Mouse (Mus musculus): ENCODE results near the gene Gm17622. TPM values are rescaled to one million over a fixed set of nuclear protein-coding genes. Genes with fewer than 3 reads are reported as not detected.

Gene Gm17622
- polyA plus RNA-seq (2015; fragmentation: Nextera tagmentation; extraction: Ambion mirVana): not detected in 2 replicates

- WGBS: 96% methylated on average over 3 of the region's 3 CpGs
- Histone ChIP-seq H3K27me3 (replicated peaks) (no peaks in the 10 kb centered on the region), H3K4me3 (replicated peaks) (no peak within 1 kb of the TSS), H3K36me3 (peaks cover 14% of the 10 kb centered on the region), H3K9me3 (replicated peaks) (no peaks in the 10 kb centered on the region), H3K4me2 (no peak within 1 kb of the TSS), H3K27ac (replicated peaks) (no peak within 1 kb of the TSS), H3K9ac (replicated peaks) (no peak within 1 kb of the TSS), H3K4me1 (no peaks in the 10 kb centered on the region)
- ATAC-seq (ENCODE audit: low FRiP score): no peak
These were observed at the start of gene Gm17622 for GRCm38 (mm10) chr13:96490433-96490832. TSS of gene Gm17622 (plus strand) at chr13:96490733.

- H3K27ac ChIP-seq (replicated peaks): no peak overlapping the region
- no peak for ATAC-seq (ENCODE audit: low FRiP score)
- no peaks in the 10 kb centered on the region for H3K4me1 ChIP-seq
- no peak overlapping the region for H3K9ac ChIP-seq (replicated peaks)
- no peaks in the 10 kb centered on the region for H3K36me3 ChIP-seq
- H3K4me3 ChIP-seq (replicated peaks): no peak overlapping the region
- 88% methylated on average over 11 of the region's 11 CpGs for WGBS
- no peaks in the 10 kb centered on the region for H3K27me3 ChIP-seq (replicated peaks)
- H3K4me2 ChIP-seq: no peak overlapping the region
- no peaks in the 10 kb centered on the region for H3K9me3 ChIP-seq (replicated peaks)
These were observed 40.2 kb upstream of the Gm17622 start for GRCm38 (mm10) chr13:96450205-96450856.

GRCm38 (mm10) chr13:96450869-96451268, 39.7 kb upstream of the Gm17622 start:
- H3K27ac ChIP-seq (replicated peaks): no peak overlapping the region
- no peaks in the 10 kb centered on the region for H3K27me3 ChIP-seq (replicated peaks)
- no peaks in the 10 kb centered on the region for H3K9me3 ChIP-seq (replicated peaks)
- 89% methylated on average over 7 of the region's 7 CpGs for WGBS
- no peaks in the 10 kb centered on the region for H3K4me1 ChIP-seq
- ATAC-seq (ENCODE audit: low FRiP score): no peak
- H3K9ac ChIP-seq (replicated peaks): no peak overlapping the region
- H3K36me3 ChIP-seq: no peaks in the 10 kb centered on the region
- no peak overlapping the region for H3K4me3 ChIP-seq (replicated peaks)
- no peak overlapping the region for H3K4me2 ChIP-seq

GRCm38 (mm10) chr13:96451386-96452140, 39.0 kb upstream of the Gm17622 start:
- no peaks in the 10 kb centered on the region for H3K4me1 ChIP-seq
- no peaks in the 10 kb centered on the region for H3K36me3 ChIP-seq
- WGBS: 91% methylated on average over 11 of the region's 11 CpGs
- no peak overlapping the region for H3K4me3 ChIP-seq (replicated peaks)
- no peak overlapping the region for H3K27ac ChIP-seq (replicated peaks)
- no peak overlapping the region for H3K4me2 ChIP-seq
- H3K9me3 ChIP-seq (replicated peaks): no peaks in the 10 kb centered on the region
- H3K9ac ChIP-seq (replicated peaks): no peak overlapping the region
- H3K27me3 ChIP-seq (replicated peaks): no peaks in the 10 kb centered on the region
- no peak for ATAC-seq (ENCODE audit: low FRiP score)

- H3K27me3 ChIP-seq (replicated peaks): no peaks in the 10 kb centered on the region
- H3K27ac ChIP-seq (replicated peaks): no peak overlapping the region
- ATAC-seq (ENCODE audit: low FRiP score): no peak
- no peak overlapping the region for H3K9ac ChIP-seq (replicated peaks)
- no peaks in the 10 kb centered on the region for H3K36me3 ChIP-seq
- no peak overlapping the region for H3K4me2 ChIP-seq
- 93% methylated on average over 3 of the region's 3 CpGs for WGBS
- H3K4me1 ChIP-seq: no peaks in the 10 kb centered on the region
- no peak overlapping the region for H3K4me3 ChIP-seq (replicated peaks)
- H3K9me3 ChIP-seq (replicated peaks): no peaks in the 10 kb centered on the region
These were observed 37.9 kb upstream of the Gm17622 start for GRCm38 (mm10) chr13:96452621-96453020.

GRCm38 (mm10) chr13:96454288-96454687, 36.2 kb upstream of the Gm17622 start:
- H3K27me3 ChIP-seq (replicated peaks): no peaks in the 10 kb centered on the region
- no peak overlapping the region for H3K9ac ChIP-seq (replicated peaks)
- no peak overlapping the region for H3K27ac ChIP-seq (replicated peaks)
- ATAC-seq (ENCODE audit: low FRiP score): no peak
- H3K4me1 ChIP-seq: no peaks in the 10 kb centered on the region
- H3K4me3 ChIP-seq (replicated peaks): no peak overlapping the region
- 86% methylated on average over 3 of the region's 3 CpGs for WGBS
- H3K9me3 ChIP-seq (replicated peaks): no peaks in the 10 kb centered on the region
- no peak overlapping the region for H3K4me2 ChIP-seq
- no peaks in the 10 kb centered on the region for H3K36me3 ChIP-seq

- Histone ChIP-seq H3K27ac (replicated peaks) (no peak overlapping the region), H3K9me3 (replicated peaks) (no peaks in the 10 kb centered on the region), H3K4me1 (no peaks in the 10 kb centered on the region), H3K9ac (replicated peaks) (no peak overlapping the region), H3K4me2 (no peak overlapping the region), H3K4me3 (replicated peaks) (no peak overlapping the region), H3K36me3 (no peaks in the 10 kb centered on the region), H3K27me3 (replicated peaks) (no peaks in the 10 kb centered on the region)
- 92% methylated on average over 5 of the region's 5 CpGs for WGBS
- ATAC-seq (ENCODE audit: low FRiP score): no peak
These were observed 33.0 kb upstream of the Gm17622 start for GRCm38 (mm10) chr13:96457566-96457965.

GRCm38 (mm10) chr13:96458018-96458417, 32.5 kb upstream of the Gm17622 start:
- no peak for ATAC-seq (ENCODE audit: low FRiP score)
- Histone ChIP-seq H3K9ac (replicated peaks) (no peak overlapping the region), H3K36me3 (no peaks in the 10 kb centered on the region), H3K27me3 (replicated peaks) (no peaks in the 10 kb centered on the region), H3K4me3 (replicated peaks) (no peak overlapping the region), H3K27ac (replicated peaks) (no peak overlapping the region), H3K4me1 (no peaks in the 10 kb centered on the region), H3K4me2 (no peak overlapping the region), H3K9me3 (replicated peaks) (no peaks in the 10 kb centered on the region)
- 81% methylated on average over 5 of the region's 5 CpGs for WGBS

- no peak for ATAC-seq (ENCODE audit: low FRiP score)
- H3K27me3 ChIP-seq (replicated peaks): no peaks in the 10 kb centered on the region
- whole genome bisulfite sequencing: 83% methylated on average over 4 of the region's 4 CpGs
- no peak overlapping the region for H3K4me2 ChIP-seq
- no peaks in the 10 kb centered on the region for H3K4me1 ChIP-seq
- H3K9ac ChIP-seq (replicated peaks): no peak overlapping the region
- no peak overlapping the region for H3K4me3 ChIP-seq (replicated peaks)
- H3K9me3 ChIP-seq (replicated peaks): no peaks in the 10 kb centered on the region
- no peak overlapping the region for H3K27ac ChIP-seq (replicated peaks)
- H3K36me3 ChIP-seq: no peaks in the 10 kb centered on the region
These were observed 31.9 kb upstream of the Gm17622 start for GRCm38 (mm10) chr13:96458606-96459005.

- Histone ChIP-seq H3K4me2 (no peak overlapping the region), H3K4me3 (replicated peaks) (no peak overlapping the region), H3K9ac (replicated peaks) (no peak overlapping the region), H3K9me3 (replicated peaks) (no peaks in the 10 kb centered on the region), H3K36me3 (no peaks in the 10 kb centered on the region), H3K27ac (replicated peaks) (no peak overlapping the region), H3K4me1 (no peaks in the 10 kb centered on the region), H3K27me3 (replicated peaks) (no peaks in the 10 kb centered on the region)
- WGBS: 67% methylated on average over 1 of the region's 1 CpGs
- no peak for ATAC-seq (ENCODE audit: low FRiP score)
These were observed 27.9 kb upstream of the Gm17622 start for GRCm38 (mm10) chr13:96462644-96463043.

GRCm38 (mm10) chr13:96465315-96465714, 25.2 kb upstream of the Gm17622 start:
- Histone ChIP-seq H3K4me2 (no peak overlapping the region), H3K4me1 (no peaks in the 10 kb centered on the region), H3K27me3 (replicated peaks) (no peaks in the 10 kb centered on the region), H3K4me3 (replicated peaks) (no peak overlapping the region), H3K9ac (replicated peaks) (no peak overlapping the region), H3K27ac (replicated peaks) (no peak overlapping the region), H3K9me3 (replicated peaks) (no peaks in the 10 kb centered on the region), H3K36me3 (no peaks in the 10 kb centered on the region)
- 51% methylated on average over 5 of the region's 5 CpGs for WGBS
- ATAC-seq (ENCODE audit: low FRiP score): no peak

GRCm38 (mm10) chr13:96468678-96469077, 21.9 kb upstream of the Gm17622 start:
- 91% methylated on average over 5 of the region's 5 CpGs for WGBS
- no peak for ATAC-seq (ENCODE audit: low FRiP score)
- no peaks in the 10 kb centered on the region for H3K36me3 ChIP-seq
- H3K9ac ChIP-seq (replicated peaks): no peak overlapping the region
- no peaks in the 10 kb centered on the region for H3K27me3 ChIP-seq (replicated peaks)
- H3K4me1 ChIP-seq: no peaks in the 10 kb centered on the region
- no peak overlapping the region for H3K4me3 ChIP-seq (replicated peaks)
- no peaks in the 10 kb centered on the region for H3K9me3 ChIP-seq (replicated peaks)
- no peak overlapping the region for H3K27ac ChIP-seq (replicated peaks)
- H3K4me2 ChIP-seq: no peak overlapping the region
